Mouse (Mus musculus) T-helper 1 cell (primary cell): ENCODE data around the gene 1700018G05Rik.
"Not testable (repeated sequence)": the region's sequence is repeated elsewhere in the genome, so short reads cannot be mapped to it uniquely, and the experiment has no call there.

Experiments used
- in situ Hi-C: fragments of 300-600 bp; cut with MboI, MseI; formaldehyde crosslinking; loops from one replicate; pipeline ENCODE4 v1.15.1; 2025; ENCODE audit warnings: high pct_unique_total_duplicates

Gene 1700018G05Rik

DNA sequence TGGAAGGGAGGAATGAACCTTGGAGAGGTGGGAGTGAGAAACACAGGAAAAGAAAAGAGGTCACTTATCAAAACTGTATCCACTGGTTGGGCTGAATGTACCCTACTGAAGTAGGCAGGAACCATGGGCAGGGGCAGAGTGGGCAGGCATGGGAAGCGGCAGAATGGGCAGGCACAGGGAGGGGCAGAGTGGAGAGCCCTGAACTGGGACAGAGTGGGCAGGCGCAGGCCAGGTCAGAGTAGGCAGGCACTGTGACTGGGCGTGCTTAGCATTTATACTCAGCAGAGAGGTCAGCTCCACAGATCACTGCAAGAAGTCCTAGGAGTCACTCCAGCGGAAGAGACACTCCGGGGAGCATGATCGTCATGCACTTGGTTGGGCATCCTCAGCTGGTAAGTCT, at the start of gene 1700018G05Rik:
Gene 1700018G05Rik (plus strand): TSS at position 301 of the 400 bp plus-strand sequence.
- in situ Hi-C loops = not testable (repeated sequence)

DNA sequence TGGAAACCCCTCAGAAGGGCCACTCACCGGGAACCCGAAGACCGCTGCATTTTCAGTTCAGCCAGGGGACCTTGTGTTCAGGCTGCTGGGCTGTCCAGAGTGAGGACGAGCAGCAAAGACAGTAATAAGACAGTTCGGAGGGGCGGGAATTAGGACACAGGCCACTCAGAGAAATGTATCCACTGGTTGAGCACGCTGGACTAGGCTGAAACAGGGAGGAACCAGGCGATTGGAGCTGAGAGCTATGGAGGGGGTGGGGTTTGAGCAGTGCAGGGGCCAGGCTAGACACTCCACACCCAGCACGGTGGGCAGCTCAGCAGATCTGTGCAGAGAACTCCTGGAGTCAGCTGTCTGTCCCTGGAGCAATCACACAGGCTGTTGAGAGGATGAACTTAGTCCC, 19.6 kb upstream of the 1700018G05Rik start, which contains the start of the genes Dmrtc1a and 1700011M02Rik:
Gene Dmrtc1a (minus strand): TSS at position 101 of the 400 bp plus-strand sequence.
Gene 1700011M02Rik (plus strand): TSS at position 319 of the 400 bp plus-strand sequence.
- in situ Hi-C loops = not testable (repeated sequence)

GRCm38 (mm10) chrX:102914823-102915222, 13.3 kb upstream of the 1700018G05Rik start:
- in situ Hi-C loops = not testable (repeated sequence)

- in situ Hi-C loops = not testable (repeated sequence)
Measured at GRCm38 (mm10) chrX:102926707-102927106, 1.5 kb upstream of the 1700018G05Rik start.

GRCm38 (mm10) chrX:102932992-102933570, 4.9 kb downstream of the 1700018G05Rik start:
- in situ Hi-C loops = loop anchor here (5.0 kb wide), 1 partner anchor 251 kb away; no protein-coding TSS in a partner anchor

GRCm38 (mm10) chrX:102933571-102934394, 5.6 kb downstream of the 1700018G05Rik start:
- in situ Hi-C loops = loop anchor here (5.0 kb wide), 1 partner anchor 251 kb away; no protein-coding TSS in a partner anchor

DNA sequence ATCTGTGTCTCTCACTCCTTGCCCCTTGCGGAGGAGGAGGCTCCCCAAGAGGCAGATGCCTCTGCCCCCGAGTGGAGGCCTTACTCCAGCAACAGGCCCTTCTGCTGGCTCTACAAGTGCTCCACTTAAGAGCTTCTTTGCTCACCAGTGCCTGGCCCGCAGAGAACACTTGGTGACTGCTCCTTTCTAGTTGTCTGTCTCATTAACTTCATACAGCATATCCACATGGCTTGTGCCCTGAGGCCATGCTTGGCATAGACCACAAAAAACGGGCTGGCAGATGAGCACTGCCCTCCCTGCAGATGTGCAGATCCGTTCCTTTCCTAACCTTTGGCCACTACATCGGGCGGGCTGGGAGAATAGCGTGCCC, 6.2 kb downstream of the 1700018G05Rik start:
- in situ Hi-C loops = loop anchor here (5.0 kb wide), 1 partner anchor 252 kb away; no protein-coding TSS in a partner anchor

DNA sequence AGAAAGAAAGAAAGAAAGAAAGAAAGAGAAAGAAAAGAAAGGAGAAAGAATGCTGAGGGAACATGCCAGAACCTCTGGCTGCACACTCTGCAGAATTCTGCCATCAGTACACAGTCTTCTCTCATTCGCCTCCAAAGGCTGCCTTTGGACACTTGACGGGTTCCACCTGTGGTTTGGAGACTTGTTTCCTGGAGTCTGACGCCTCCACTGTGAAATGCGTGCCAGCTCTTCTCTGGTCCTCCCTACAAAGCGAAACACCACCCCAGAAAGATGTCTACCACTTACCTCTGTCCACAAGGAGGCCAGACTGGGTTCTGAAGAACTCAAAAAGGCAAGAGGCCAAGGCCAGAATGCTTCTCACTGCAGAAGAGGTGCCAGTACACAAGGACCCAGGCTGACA, 8.6 kb downstream of the 1700018G05Rik start:
- in situ Hi-C loops = no loop called here

DNA sequence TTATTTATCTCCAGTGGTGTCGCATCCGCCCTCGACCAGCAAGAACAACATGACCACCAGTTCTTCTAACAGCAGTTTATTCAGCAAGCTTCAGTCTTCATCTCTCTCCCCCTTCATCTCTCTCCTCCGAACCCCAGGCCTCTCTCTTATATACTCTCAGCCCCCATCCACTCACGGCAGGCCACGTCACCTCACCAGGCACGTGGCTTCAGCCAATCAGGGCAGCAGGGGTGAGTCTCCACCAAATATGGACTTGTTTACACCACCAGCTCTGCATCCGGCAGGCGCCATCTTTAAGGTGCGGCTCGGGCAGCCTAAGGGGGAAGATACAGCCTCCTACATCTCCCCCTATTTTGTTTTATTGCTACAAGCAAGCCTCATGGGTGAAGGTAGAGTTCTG, 22.0 kb downstream of the 1700018G05Rik start:
- in situ Hi-C loops = not testable (repeated sequence)

DNA sequence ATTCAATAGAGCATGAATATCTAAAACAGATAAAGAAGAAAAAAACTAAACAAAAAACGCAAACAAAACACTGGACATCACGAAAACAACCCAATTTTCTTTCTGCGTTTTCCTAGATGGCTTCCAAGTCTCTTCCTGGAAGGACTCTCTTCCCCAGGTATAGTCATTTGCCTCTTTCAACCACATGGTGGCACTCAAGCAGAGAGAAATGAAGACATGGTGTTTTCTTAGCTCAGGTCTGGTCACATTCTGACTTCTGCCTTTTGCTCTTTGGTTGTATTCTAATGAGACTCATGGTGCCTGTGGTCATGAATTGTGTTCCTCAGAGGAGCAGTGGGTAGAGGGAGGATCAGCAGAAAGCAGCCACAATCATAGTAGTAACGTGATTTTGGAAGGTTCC, 30.7 kb downstream of the 1700018G05Rik start:
- in situ Hi-C loops = no loop called here

DNA sequence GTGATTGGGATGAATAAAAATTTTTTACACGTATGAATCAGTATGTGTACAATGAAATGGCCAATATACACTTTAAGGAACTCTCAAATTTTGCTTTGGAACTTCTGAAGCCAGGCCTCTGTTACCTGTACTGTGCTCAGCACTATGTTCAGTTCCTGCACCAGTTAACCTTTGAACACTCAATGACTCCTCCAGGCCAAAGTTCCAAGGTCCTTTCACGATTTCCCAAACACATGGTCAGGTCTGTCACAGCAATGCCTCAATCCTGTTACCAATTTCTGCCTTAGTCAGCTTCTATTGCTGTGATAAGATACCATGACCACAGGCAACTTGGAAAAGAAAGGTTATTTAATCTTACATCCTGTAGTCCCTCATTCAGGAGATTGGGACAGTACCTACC, 32.4 kb downstream of the 1700018G05Rik start:
- in situ Hi-C loops = no loop called here
